8 mouse cellular contexts compared by ENCODE assay signal in genomic region chr3:9346857-9347445, GRCm38 (mm10).
DNase-seq lines count a peak whose midpoint lies in the region; ATAC-seq and TF ChIP-seq lines count a peak whose summit lies in the region.

No protein-coding gene starts in this region.

- H3K36me3 ChIP-seq in intestine, embryonic 14.5 days (ENCODE audit: control insufficient read depth, insufficient read depth, low read length), result no peaks in the 10 kb centered on the region

- H3K27me3 ChIP-seq in intestine, embryonic 14.5 days (replicated peaks; ENCODE audit: control insufficient read depth, insufficient read depth, low read length), result peaks cover 24% of the 10 kb centered on the region; the same call in 1 of the 2 replicates

- peak; percentile 63 for ATAC-seq in intestine, embryonic 14.5 days (replicated peaks; ENCODE audit: low FRiP score, low TSS enrichment, low read depth)
- no peak; the same call in 1 of the 2 replicates for ATAC-seq in monocyte, adult 5-6 weeks (replicated peaks; ENCODE audit: insufficient number of reproducible peaks, low FRiP score, low TSS enrichment, poor library complexity, severe bottlenecking)

- no peaks in the 10 kb centered on the region for H3K9me3 ChIP-seq in intestine, embryonic 14.5 days (ENCODE audit: control insufficient read depth, low read length)

- 1% methylated on average over 26 of the region's 27 CpGs for WGBS in intestine, embryonic 14.5 days

- peak overlapping the region; percentile 18; the same call in 1 of the 2 replicates for H3K27ac ChIP-seq in layer of hippocampus, adult 2 months
- H3K27ac ChIP-seq in intestine, embryonic 14.5 days (ENCODE audit: low read depth), result 0 out of 2 replicates have a peak overlapping the region, but pooled peaks have one; percentile 7

- no peak for DNase-seq in layer of hippocampus, adult 2 months (ENCODE audit: low spot score in 2 of 2)
- no peak for DNase-seq in layer of hippocampus, postnatal 14 days (ENCODE audit: low spot score in 2 of 2)
- peak; percentile 17 to 22 for DNase-seq in adrenal gland, postnatal 4 days (ENCODE audit: low spot score in 2 of 2)
- peak; percentile 41 for DNase-seq in gastrocnemius, postnatal 25 days
- DNase-seq in intestine, embryonic 14.5 days (ENCODE audit: low spot score), result peak; percentile 77
- peak; percentile 34 for DNase-seq in lung, postnatal 14 days
- peak; percentile 32 for DNase-seq in right cerebral cortex, postnatal 4 days

- H3K4me1 ChIP-seq in intestine, embryonic 14.5 days (replicated peaks; ENCODE audit: control insufficient read depth, insufficient read depth, low read length), result peaks cover 13% of the 10 kb centered on the region

- peak overlapping the region; percentile 56 for H3K4me3 ChIP-seq in layer of hippocampus, adult 2 months
- peak overlapping the region; percentile 45 for H3K4me3 ChIP-seq in intestine, embryonic 14.5 days (ENCODE audit: low read depth, low read length)

- peak overlapping the region; percentile 39 for H3K9ac ChIP-seq in intestine, embryonic 14.5 days (ENCODE audit: low read length)

- H3K4me2 ChIP-seq in intestine, embryonic 14.5 days (ENCODE audit: low read length), result peak overlapping the region; percentile 92

- no peak for TF ChIP-seq CTCF in layer of hippocampus, adult 2 months (conservative IDR thresholded peaks at IDR 0.05)

Comparison
In these comparisons a context has a peak if more than half of its experiments do, and no peak if none do; other contexts are left out.
1. DNase-seq: peak in adrenal gland, postnatal 4 days (2 of 2), gastrocnemius, postnatal 25 days (single experiment), intestine, embryonic 14.5 days (single experiment), lung, postnatal 14 days (single experiment) and right cerebral cortex, postnatal 4 days (single experiment); none in layer of hippocampus, adult 2 months (0 of 2) and layer of hippocampus, postnatal 14 days (0 of 2).